In genomic region chr4:129920542-129921313, GRCm38 (mm10) we compare ENCODE assay signal across 16 mouse cellular contexts. TPM values are rescaled to one million over a fixed set of nuclear protein-coding genes. Genes with fewer than 3 reads are reported as not detected.
DNase-seq lines count a peak whose midpoint lies in the region; ATAC-seq and TF ChIP-seq lines count a peak whose summit lies in the region.
"Had no signal": no experiment of that assay in that cellular context is flagged by ENCODE, and none has a peak within 500 bp of the region (broad histone marks: within the 10 kb centered on the region; RNA-seq: fewer than 3 reads in every experiment).

No protein-coding gene starts in this region.

- no peak overlapping the region for H3K4me2 ChIP-seq in liver, embryonic 16.5 days (ENCODE audit: low read depth, low read length)
- no peak overlapping the region for H3K4me2 ChIP-seq in liver, embryonic 12.5 days
- H3K4me2 ChIP-seq: hindbrain, embryonic 15.5 days; limb, embryonic 13.5 days had no signal

- WGBS in heart, adult 2 months: 88% methylated on average over 15 of the region's 15 CpGs
- WGBS in liver, embryonic 16.5 days (ENCODE audit: insufficient replicate concordance): 79% methylated on average over 15 of the region's 15 CpGs
- WGBS in liver, embryonic 12.5 days (ENCODE audit: insufficient replicate concordance): 81% methylated on average over 15 of the region's 15 CpGs
- 92% methylated on average over 15 of the region's 15 CpGs for WGBS in small intestine, adult 2 months

- DNase-seq in heart, adult 2 months: no peak
- DNase-seq in heart, adult 8-10 months (ENCODE audit: low spot score): no peak
- DNase-seq in adrenal gland, postnatal 14 days: peak; percentile 59
- no peak for DNase-seq in cerebellum, adult 9-10 months
- DNase-seq in spleen, postnatal 10 days (ENCODE audit: low spot score in 2 of 2): no peak
- DNase-seq: cerebellum, adult 8-10 months; gastrocnemius, postnatal 14 days; right cerebral cortex, postnatal 14 days had no signal

- H3K79me2 ChIP-seq in heart, adult 2 months (replicated peaks; ENCODE audit: control insufficient read depth, insufficient read depth, low read length): no peaks in the 10 kb centered on the region

- TF ChIP-seq EP300 in heart, adult 2 months (IDR thresholded peaks at IDR 0.05; ENCODE audit: insufficient read depth, low read depth, low read length): no peak

- H3K36me3 ChIP-seq in heart, adult 2 months (ENCODE audit: control insufficient read depth, insufficient read depth, low read length): no peaks in the 10 kb centered on the region
- no peaks in the 10 kb centered on the region for H3K36me3 ChIP-seq in liver, embryonic 16.5 days (ENCODE audit: control insufficient read depth, insufficient read depth)
- H3K36me3 ChIP-seq in liver, embryonic 12.5 days: no peaks in the 10 kb centered on the region
- no peaks in the 10 kb centered on the region for H3K36me3 ChIP-seq in small intestine, adult 2 months (ENCODE audit: control insufficient read depth, insufficient read depth, low read length)
- H3K36me3 ChIP-seq: hindbrain, embryonic 15.5 days; limb, embryonic 13.5 days had no signal

- H3K9me3 ChIP-seq in liver, embryonic 16.5 days (replicated peaks; ENCODE audit: control insufficient read depth, low read length): no peaks in the 10 kb centered on the region
- no peaks in the 10 kb centered on the region for H3K9me3 ChIP-seq in liver, embryonic 12.5 days (replicated peaks)
- H3K9me3 ChIP-seq: hindbrain, embryonic 15.5 days; limb, embryonic 13.5 days; megakaryocyte, embryonic 14.5 days had no signal

- intact Hi-C loops in heart, adult 2 months (cut with DNase I): no loop called here

- TF ChIP-seq POLR2A in heart, adult 2 months (IDR thresholded peaks at IDR 0.05; ENCODE audit: insufficient read depth, low read depth, low read length): no peak
- TF ChIP-seq POLR2A in small intestine, adult 2 months (IDR thresholded peaks at IDR 0.05; ENCODE audit: low read depth, low read length): no peak

- no peak overlapping the region for H3K4me3 ChIP-seq in heart, adult 2 months
- H3K4me3 ChIP-seq in liver, embryonic 16.5 days (ENCODE audit: low read depth, low read length): no peak overlapping the region
- no peak overlapping the region for H3K4me3 ChIP-seq in liver, embryonic 12.5 days
- no peak overlapping the region for H3K4me3 ChIP-seq in small intestine, adult 2 months (ENCODE audit: low read depth, low read length)
- H3K4me3 ChIP-seq: hindbrain, embryonic 15.5 days; limb, embryonic 13.5 days; megakaryocyte, embryonic 14.5 days had no signal

- no peak for TF ChIP-seq CTCF in heart, adult 2 months (IDR thresholded peaks at IDR 0.05)
- TF ChIP-seq CTCF in small intestine, adult 2 months (IDR thresholded peaks at IDR 0.05; ENCODE audit: extremely low read depth, insufficient read length, insufficient replicate concordance, low read depth, low read length): no peak

- H3K27ac ChIP-seq in heart, adult 2 months: peak overlapping the region; percentile 33; the same call in 1 of the 2 replicates
- peak overlapping the region; percentile 10; the same call in 1 of the 2 replicates for H3K27ac ChIP-seq in liver, embryonic 16.5 days (ENCODE audit: low read length)
- no peak overlapping the region for H3K27ac ChIP-seq in liver, embryonic 12.5 days
- H3K27ac ChIP-seq in small intestine, adult 2 months (ENCODE audit: insufficient read depth, low read depth, low read length): peak overlapping the region; percentile 39; the same call in 1 of the 2 replicates
- H3K27ac ChIP-seq: hindbrain, embryonic 15.5 days; limb, embryonic 13.5 days had no signal

- H3K9ac ChIP-seq in heart, adult 2 months (ENCODE audit: low read depth, low read length): no peak overlapping the region
- no peak overlapping the region for H3K9ac ChIP-seq in liver, embryonic 16.5 days (ENCODE audit: low read depth, low read length)
- no peak overlapping the region for H3K9ac ChIP-seq in liver, embryonic 12.5 days
- H3K9ac ChIP-seq: hindbrain, embryonic 15.5 days; limb, embryonic 13.5 days had no signal

- H3K4me1 ChIP-seq in heart, adult 2 months (ENCODE audit: control insufficient read depth, insufficient read depth, low read length): peaks cover 9% of the 10 kb centered on the region
- H3K4me1 ChIP-seq in liver, embryonic 16.5 days (ENCODE audit: control insufficient read depth, low read depth, low read length): peaks cover 11% of the 10 kb centered on the region
- H3K4me1 ChIP-seq in liver, embryonic 12.5 days: peaks cover 22% of the 10 kb centered on the region
- no peaks in the 10 kb centered on the region for H3K4me1 ChIP-seq in small intestine, adult 2 months (ENCODE audit: control insufficient read depth, insufficient read depth, insufficient read length, low read length)
- H3K4me1 ChIP-seq: limb, embryonic 13.5 days had no signal

- ATAC-seq in liver, embryonic 16.5 days (ENCODE audit: low read depth): 0 out of 2 replicates have a peak, but pooled peaks have one; percentile 27
- no peak for ATAC-seq in liver, embryonic 12.5 days

- H3K27me3 ChIP-seq in heart, adult 2 months (ENCODE audit: control insufficient read depth, insufficient read depth, low read length): no peaks in the 10 kb centered on the region
- no peaks in the 10 kb centered on the region for H3K27me3 ChIP-seq in liver, embryonic 16.5 days (ENCODE audit: control insufficient read depth, insufficient read depth, low read depth, low read length)
- H3K27me3 ChIP-seq in liver, embryonic 12.5 days (replicated peaks): peaks cover 5% of the 10 kb centered on the region; the same call in 1 of the 2 replicates
- H3K27me3 ChIP-seq in small intestine, adult 2 months (ENCODE audit: control insufficient read depth, insufficient read depth, low read length): no peaks in the 10 kb centered on the region
- H3K27me3 ChIP-seq: hindbrain, embryonic 15.5 days; limb, embryonic 13.5 days had no signal

RNA-seq across cellular contexts. Expression of gene Spocd1, which starts 8.3 kb away (rescaled TPM):
- total RNA-seq in heart, adult 2 months (2021): under 1 TPM in 1 of 2 experiments, not detected in 1; 0.07 TPM
- not detected in 2 replicates for polyA plus RNA-seq in heart, adult 2 months (2012; rRNA removed)
- under 1 TPM in 1 of 4 experiments, not detected in 3; 0.09 TPM for total RNA-seq in heart, adult 8-10 months (2022)
- not detected in 2 replicates for polyA plus RNA-seq in liver, embryonic 16.5 days (2015; fragmentation: Nextera tagmentation; extraction: Ambion mirVana)
- 0.04 TPM in 2 replicates for polyA plus RNA-seq in liver, embryonic 12.5 days (2016; fragmentation: Nextera tagmentation; extraction: Ambion mirVana)
- 0.19 and 0.30 TPM in 2 replicates for total RNA-seq in adrenal gland, postnatal 14 days (2021)
- polyA plus RNA-seq in small intestine, adult 2 months (2012; rRNA removed): not detected in 2 replicates
- total RNA-seq: gastrocnemius, postnatal 14 days had no signal
- polyA plus RNA-seq: kidney, embryonic 14.5 days; lung, embryonic 16.5 days had no signal
